ENCODE assay signal across 7 mouse cellular contexts in the genomic region with DNA sequence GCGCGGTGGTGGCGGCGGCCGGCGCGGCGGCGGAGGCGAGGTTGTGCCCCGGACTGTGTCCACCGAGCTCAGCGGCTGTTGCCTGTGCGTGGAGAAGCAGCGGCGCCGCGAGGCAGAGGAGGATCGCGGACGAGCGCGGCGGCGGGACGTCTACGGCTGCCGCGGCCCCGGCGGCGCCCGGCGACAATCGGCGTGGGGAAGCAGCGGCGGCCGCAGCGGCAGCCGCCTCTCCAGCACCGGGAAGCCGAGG. TPM values are rescaled to one million over a fixed set of nuclear protein-coding genes. Genes with fewer than 3 reads are reported as not detected.
DNase-seq lines count a peak whose midpoint lies in the region; ATAC-seq and TF ChIP-seq lines count a peak whose summit lies in the region.

Gene Ppp3ca, plus strand, starts transcription at position 15 of the 250 bp plus-strand sequence.

- no peak for DNase-seq in CH12.LX (ENCODE audit: extremely low read depth)
- DNase-seq in G1E (ENCODE audit: low spot score): no peak
- no peak for DNase-seq in forebrain, embryonic 14.5 days (ENCODE audit: low spot score)
- DNase-seq in adipocyte (ENCODE audit: low spot score): no peak

- in situ Hi-C loops in CH12.LX (cut with MboI; ENCODE audit: low pct_ligation_motif_present, low pct_unique_long_range_greater_than_20kb, low sequenced_read_pairs): loop anchor here (5.0 kb wide), 2 partner anchors 42 to 72 kb away; no protein-coding TSS in a partner anchor

- peaks cover 2 to 34% of the 10 kb centered on the region in 2 experiments for H3K4me1 ChIP-seq in CH12.LX (ENCODE audit: control insufficient read depth in 1 of 2, insufficient read depth in 2 of 2)
- H3K4me1 ChIP-seq in G1E (ENCODE audit: insufficient read depth, low read depth, low read length): peaks cover 29% of the 10 kb centered on the region
- H3K4me1 ChIP-seq in forebrain, embryonic 14.5 days (ENCODE audit: control insufficient read depth, insufficient read depth, low read length): peaks cover 10% of the 10 kb centered on the region; the same call in 1 of the 2 replicates
- peaks cover 26% of the 10 kb centered on the region for H3K4me1 ChIP-seq in hindbrain, embryonic 12.5 days
- peaks cover 21% of the 10 kb centered on the region for H3K4me1 ChIP-seq in liver, embryonic 15.5 days (replicated peaks)

- TF ChIP-seq CTCF in CH12.LX (conservative IDR thresholded peaks at IDR 0.05 in 1 of 2, IDR thresholded peaks at IDR 0.05 in 1 of 2; ENCODE audit: low read depth in 2 of 2, low read length in 2 of 2) (no peak), G1E (IDR thresholded peaks at IDR 0.05; ENCODE audit: low read depth, low read length) (no peak)

- peak within 1 kb of the TSS; percentile 86 for H3K27ac ChIP-seq in CH12.LX (ENCODE audit: insufficient read depth, low read depth)
- peak within 1 kb of the TSS; percentile 96 for H3K27ac ChIP-seq in forebrain, embryonic 14.5 days (ENCODE audit: low read depth, low read length)
- H3K27ac ChIP-seq in hindbrain, embryonic 12.5 days: peak within 1 kb of the TSS; percentile 95
- H3K27ac ChIP-seq in liver, embryonic 15.5 days (replicated peaks): peak within 1 kb of the TSS; percentile 84

- H3K4me2 ChIP-seq in CH12.LX (ENCODE audit: insufficient read depth, low read depth, poor library complexity, severe bottlenecking): peak within 1 kb of the TSS; percentile 30
- peak within 1 kb of the TSS; percentile 70 for H3K4me2 ChIP-seq in forebrain, embryonic 14.5 days (ENCODE audit: low read length)
- peak within 1 kb of the TSS; percentile 67 for H3K4me2 ChIP-seq in hindbrain, embryonic 12.5 days (replicated peaks)
- peak within 1 kb of the TSS; percentile 91 for H3K4me2 ChIP-seq in liver, embryonic 15.5 days

- 0% methylated on average over 18 of the region's 43 CpGs for WGBS in forebrain, embryonic 14.5 days
- under 1% methylated on average over 25 of the region's 43 CpGs for WGBS in hindbrain, embryonic 12.5 days
- under 1% methylated on average over 38 of the region's 43 CpGs for WGBS in liver, embryonic 15.5 days (ENCODE audit: insufficient replicate concordance)

- ATAC-seq in G1E (ENCODE audit: extremely low read depth, insufficient number of reproducible peaks, low FRiP score, poor library complexity, severe bottlenecking): no peak
- no peak for ATAC-seq in forebrain, embryonic 14.5 days
- ATAC-seq in hindbrain, embryonic 12.5 days (ENCODE audit: low FRiP score): no peak
- ATAC-seq in liver, embryonic 15.5 days (ENCODE audit: insufficient read depth): no peak
- no peak for ATAC-seq in cerebellum, adult (ENCODE audit: insufficient number of reproducible peaks, low FRiP score, low TSS enrichment)

- peak within 1 kb of the TSS; percentile 78 to 96 (median 85) for H3K4me3 ChIP-seq in CH12.LX (replicated peaks in 1 of 3; ENCODE audit: low read depth in 2 of 3, low read length in 2 of 3, poor library complexity in 1 of 3)
- H3K4me3 ChIP-seq in G1E (ENCODE audit: low read depth, low read length): peak within 1 kb of the TSS; percentile 96
- H3K4me3 ChIP-seq in forebrain, embryonic 14.5 days (ENCODE audit: low read depth, low read length): peak within 1 kb of the TSS; percentile 87
- H3K4me3 ChIP-seq in hindbrain, embryonic 12.5 days: peak within 1 kb of the TSS; percentile 92
- H3K4me3 ChIP-seq in liver, embryonic 15.5 days (replicated peaks): peak within 1 kb of the TSS; percentile 85

- H3K36me3 ChIP-seq in CH12.LX (replicated peaks in 1 of 2; ENCODE audit: control insufficient read depth in 1 of 2, insufficient read depth in 1 of 2, low read length in 1 of 2) (no peaks in the 10 kb centered on the region), G1E (replicated peaks) (no peaks in the 10 kb centered on the region)
- H3K36me3 ChIP-seq in forebrain, embryonic 14.5 days (ENCODE audit: control insufficient read depth, insufficient read depth, low read length): no peaks in the 10 kb centered on the region
- no peaks in the 10 kb centered on the region for H3K36me3 ChIP-seq in hindbrain, embryonic 12.5 days
- H3K36me3 ChIP-seq in liver, embryonic 15.5 days (replicated peaks): no peaks in the 10 kb centered on the region

- dilution Hi-C loops in CH12.LX (cut with MboI; ENCODE audit: extremely low pct_ligation_motif_present, extremely low pct_unique_long_range_greater_than_20kb, low sequenced_read_pairs): no loop called here

- no peaks in the 10 kb centered on the region for H3K27me3 ChIP-seq in CH12.LX (replicated peaks)
- no peaks in the 10 kb centered on the region for H3K27me3 ChIP-seq in G1E (ENCODE audit: insufficient read depth, low read length)
- no peaks in the 10 kb centered on the region for H3K27me3 ChIP-seq in forebrain, embryonic 14.5 days (replicated peaks; ENCODE audit: control insufficient read depth, insufficient read depth, low read length)
- H3K27me3 ChIP-seq in hindbrain, embryonic 12.5 days: no peaks in the 10 kb centered on the region
- H3K27me3 ChIP-seq in liver, embryonic 15.5 days: peaks cover 6% of the 10 kb centered on the region

- peak within 1 kb of the TSS; percentile 86 for H3K9ac ChIP-seq in CH12.LX (ENCODE audit: insufficient read depth, low read depth)
- H3K9ac ChIP-seq in forebrain, embryonic 14.5 days (ENCODE audit: low read length): peak within 1 kb of the TSS; percentile 89
- peak within 1 kb of the TSS; percentile 94 for H3K9ac ChIP-seq in hindbrain, embryonic 12.5 days
- peak within 1 kb of the TSS; percentile 81 for H3K9ac ChIP-seq in liver, embryonic 15.5 days

- TF ChIP-seq POLR2A in CH12.LX (IDR thresholded peaks at IDR 0.05; ENCODE audit: low read depth, low read length): peak; percentile 80

- no peak; the same call in 1 of the 2 replicates for TF ChIP-seq RAD21 in CH12.LX (IDR thresholded peaks at IDR 0.05; ENCODE audit: low read depth, low read length)

- no peaks in the 10 kb centered on the region for H3K9me3 ChIP-seq in CH12.LX (replicated peaks; ENCODE audit: low read length)
- H3K9me3 ChIP-seq in G1E (replicated peaks): no peaks in the 10 kb centered on the region
- no peaks in the 10 kb centered on the region for H3K9me3 ChIP-seq in forebrain, embryonic 14.5 days (replicated peaks; ENCODE audit: control insufficient read depth, low read length)
- no peaks in the 10 kb centered on the region for H3K9me3 ChIP-seq in hindbrain, embryonic 12.5 days (replicated peaks)
- H3K9me3 ChIP-seq in liver, embryonic 15.5 days (replicated peaks): no peaks in the 10 kb centered on the region

- no peak for TF ChIP-seq EP300 in CH12.LX (IDR thresholded peaks at IDR 0.05; ENCODE audit: low read length)

- peaks cover 33% of the 10 kb centered on the region for H3K79me2 ChIP-seq in CH12.LX (replicated peaks; ENCODE audit: control insufficient read depth, extremely low read depth, insufficient read depth, poor library complexity, severe bottlenecking)

TF ChIP-seq in CH12.LX, 34 proteins besides CTCF, POLR2A, EP300 and RAD21:
- TF ChIP-seq CHD2 (IDR thresholded peaks at IDR 0.05; ENCODE audit: low read length) (no peak), ZMIZ1 (IDR thresholded peaks at IDR 0.05; ENCODE audit: low read depth, low read length) (peak; percentile 86; the same call in 1 of the 2 replicates), JUN (IDR thresholded peaks at IDR 0.05; ENCODE audit: insufficient read depth, low read depth, low read length) (no peak), MYC (IDR thresholded peaks at IDR 0.05; ENCODE audit: low read depth, low read length) (no peak), NELFE (IDR thresholded peaks at IDR 0.05; ENCODE audit: low read depth, low read length) (peak; percentile 88), MAFK (IDR thresholded peaks at IDR 0.05; ENCODE audit: insufficient replicate concordance, low read length) (no peak), MXI1 (IDR thresholded peaks at IDR 0.05; ENCODE audit: low read depth, low read length) (0 out of 2 replicates have a peak, but pooled peaks have one; percentile 57), SIN3A (IDR thresholded peaks at IDR 0.05; ENCODE audit: low read length) (peak; percentile 53; the same call in 1 of the 2 replicates), POLR2AphosphoS2 (IDR thresholded peaks at IDR 0.05; ENCODE audit: low read depth, low read length) (peak; percentile 41; the same call in 1 of the 2 replicates), ELF1 (IDR thresholded peaks at IDR 0.05; ENCODE audit: low read depth, low read length) (no peak)

RNA-seq across cellular contexts. Expression of gene Ppp3ca, which starts in this region (rescaled TPM):
- total RNA-seq in CH12.LX (2012; rRNA removed) (63.4 and 71.7 TPM in 2 replicates), CH12.LX (2014; rRNA removed) (143 and 153 TPM in 2 replicates), G1E (2014; fragmentation: Nextera tagmentation) (74.2 and 75.5 TPM in 2 replicates), G1E (2017) (51.0 and 52.8 TPM in 2 replicates)
- polyA plus RNA-seq in CH12.LX (2012; ENCODE audit: insufficient read length, low read depth) (130 and 134 TPM in 2 replicates), G1E (2012) (49.6 and 75.9 TPM in 2 replicates)
- 84.4 and 111 TPM in 2 replicates for polyA plus RNA-seq in forebrain, embryonic 14.5 days (2014; fragmentation: Nextera tagmentation; extraction: Ambion mirVana)
- polyA plus RNA-seq in hindbrain, embryonic 12.5 days (2016; fragmentation: Nextera tagmentation; extraction: Ambion mirVana): 127 and 145 TPM in 2 replicates
- 10.7 TPM in 2 replicates for polyA plus RNA-seq in liver, embryonic 15.5 days (2015; fragmentation: Nextera tagmentation; extraction: Ambion mirVana)

Comparison
In these comparisons a context has a peak if more than half of its experiments do, and no peak if none do; other contexts are left out.
1. H3K4me2 ChIP-seq: peak in every context shown above with its lines; median percentile 91 in liver, embryonic 15.5 days; 70 in forebrain, embryonic 14.5 days; 67 in hindbrain, embryonic 12.5 days; 30 in CH12.LX.